Mouse (Mus musculus) hindbrain, embryonic 14.5 days (tissue): ENCODE results near the gene Dse. TPM values are rescaled to one million over a fixed set of nuclear protein-coding genes. Genes with fewer than 3 reads are reported as not detected.

Source experiments
- polyA plus RNA-seq: library from polyadenylated mRNA; unstranded; fragments of >200 nt; fragmentation: Nextera tagmentation; extraction: Ambion mirVana; gene quantifications from 2 replicates; pipeline ENCODE4 v1.2.1, GENCODE M21; 2014

The Dse gene
- polyA plus RNA-seq, 1 experiment from 2014 or later: 8.8 TPM

Other genes with a start within 250 kb of the Dse start
- 131 and 136 TPM in 2 replicates for gene Rwdd1, start 188.1 kb downstream of the Dse start, polyA plus RNA-seq
- not detected in 2 replicates for gene Trappc3l, start 170.1 kb downstream of the Dse start, polyA plus RNA-seq
- gene Calhm4, start 163.4 kb downstream of the Dse start, polyA plus RNA-seq: not detected in 2 replicates
- gene Calhm5, start 111.2 kb downstream of the Dse start, polyA plus RNA-seq: 0.66 and 0.73 TPM in 2 replicates
- gene Calhm6, start 79.7 kb downstream of the Dse start, polyA plus RNA-seq: 0.38 and 0.90 TPM in 2 replicates
- gene Tspyl1, start 74.5 kb upstream of the Dse start, polyA plus RNA-seq: 103 and 116 TPM in 2 replicates
- 167 and 184 TPM in 2 replicates for gene Tspyl4, start 89.7 kb upstream of the Dse start, polyA plus RNA-seq
- gene Col10a1, start 182.3 kb upstream of the Dse start, polyA plus RNA-seq: 0.07 and 0.16 TPM in 2 replicates
- 2.8 and 2.9 TPM in 2 replicates for gene Nt5dc1, start 210.8 kb upstream of the Dse start, polyA plus RNA-seq